Mouse (Mus musculus): ENCODE results near the gene Urb2.
"Not testable (repeated sequence)": the region's sequence is repeated elsewhere in the genome, so short reads cannot be mapped to it uniquely, and the experiment has no call there.

The Urb2 gene

GRCm38 (mm10) chr8:124021237-124022227 is at the start of gene Urb2, which contains the start of gene Taf5l:
Urb2 (plus strand) TSS chr8:124021508.
Taf5l (minus strand) TSS chr8:124021397.
- peak; percentile 92 for DNase-seq

- DNase-seq = no peak
These were observed 47.8 kb upstream of the Urb2 start for GRCm38 (mm10) chr8:123973495-123973894.

- no peak for DNase-seq
These were observed 43.8 kb upstream of the Urb2 start for GRCm38 (mm10) chr8:123977499-123977898.

GRCm38 (mm10) chr8:123978166-123978838 is 43.0 kb upstream of the Urb2 start:
- DNase-seq = peak; percentile 50

- DNase-seq = no peak
These were observed 42.4 kb upstream of the Urb2 start for GRCm38 (mm10) chr8:123978926-123979325.

- no peak for DNase-seq
These were observed 41.1 kb upstream of the Urb2 start for GRCm38 (mm10) chr8:123980239-123980638.

- no peak for DNase-seq
These were observed 39.6 kb upstream of the Urb2 start for GRCm38 (mm10) chr8:123981674-123982073.

GRCm38 (mm10) chr8:123982291-123982793 is 39.0 kb upstream of the Urb2 start:
- DNase-seq = no peak

GRCm38 (mm10) chr8:123982826-123983400 is 38.4 kb upstream of the Urb2 start, which contains the start of gene Abcb10:
Abcb10 (minus strand) TSS chr8:123983122.
- peak; percentile 94 for DNase-seq

GRCm38 (mm10) chr8:123988605-123989038 is 32.7 kb upstream of the Urb2 start:
- peak; percentile 38 for DNase-seq

- DNase-seq = no peak
These were observed 32.2 kb upstream of the Urb2 start for GRCm38 (mm10) chr8:123989128-123989527.

GRCm38 (mm10) chr8:123990277-123991049 is 30.8 kb upstream of the Urb2 start:
- no peak for DNase-seq

GRCm38 (mm10) chr8:123992587-123992986 is 28.7 kb upstream of the Urb2 start:
- peak; percentile 32 for DNase-seq

GRCm38 (mm10) chr8:123993597-123993996 is 27.7 kb upstream of the Urb2 start:
- DNase-seq = peak; percentile 18

- DNase-seq = peak; percentile 40
These were observed 27.3 kb upstream of the Urb2 start for GRCm38 (mm10) chr8:123993997-123994396.

- no peak for DNase-seq
These were observed 21.7 kb upstream of the Urb2 start for GRCm38 (mm10) chr8:123999568-123999967.

GRCm38 (mm10) chr8:124002546-124003108 is 18.7 kb upstream of the Urb2 start:
- no peak for DNase-seq

GRCm38 (mm10) chr8:124007829-124008228 is 13.5 kb upstream of the Urb2 start:
- DNase-seq = no peak

- no peak for DNase-seq
These were observed 9.7 kb upstream of the Urb2 start for GRCm38 (mm10) chr8:124011580-124011979.

GRCm38 (mm10) chr8:124011989-124012586 is 9.2 kb upstream of the Urb2 start:
- DNase-seq = no peak

GRCm38 (mm10) chr8:124014299-124014698 is 7.0 kb upstream of the Urb2 start:
- DNase-seq = not testable (repeated sequence)
